Mouse (Mus musculus) kidney, postnatal 36 days (tissue): ENCODE results near the gene Rnf225.
"Not testable (repeated sequence)": the region's sequence is repeated elsewhere in the genome, so short reads cannot be mapped to it uniquely, and the experiment has no call there.

Source experiments
- DNase-seq, 2 experiments: peaks; one replicate each; pipeline ENCODE4 v3.0.0; 2021 to 2022; ENCODE audit warnings: mixed read lengths in 2 of 2

Rnf225 gene

DNA sequence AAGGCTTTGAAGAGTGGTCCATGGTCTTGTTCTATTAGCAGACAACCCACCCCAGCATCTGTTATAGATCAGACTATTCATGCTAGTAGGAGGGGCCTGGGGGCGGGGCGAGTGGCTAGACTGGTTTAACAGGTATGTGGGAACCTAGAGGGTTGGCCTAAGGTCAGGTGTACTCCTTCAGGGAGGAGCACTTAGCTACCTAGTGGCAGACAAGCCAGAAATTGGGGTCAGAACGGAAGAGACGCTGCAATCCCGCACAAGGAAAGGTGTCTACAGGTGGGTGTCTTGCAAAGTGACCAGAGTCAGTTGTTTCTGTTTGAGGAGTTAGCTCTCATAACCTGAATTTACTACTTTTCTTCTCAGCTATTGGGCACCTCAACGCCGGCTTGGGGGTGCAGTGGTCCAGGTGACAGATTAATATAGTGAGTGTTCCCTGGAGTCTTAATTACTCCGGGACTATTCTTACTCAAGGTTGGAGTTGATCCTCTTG is at the start of gene Rnf225:
TSS of gene Rnf225 (plus strand) at position 226 of the 490 bp plus-strand sequence.
- DNase-seq: peak; percentile 47 to 73

DNA sequence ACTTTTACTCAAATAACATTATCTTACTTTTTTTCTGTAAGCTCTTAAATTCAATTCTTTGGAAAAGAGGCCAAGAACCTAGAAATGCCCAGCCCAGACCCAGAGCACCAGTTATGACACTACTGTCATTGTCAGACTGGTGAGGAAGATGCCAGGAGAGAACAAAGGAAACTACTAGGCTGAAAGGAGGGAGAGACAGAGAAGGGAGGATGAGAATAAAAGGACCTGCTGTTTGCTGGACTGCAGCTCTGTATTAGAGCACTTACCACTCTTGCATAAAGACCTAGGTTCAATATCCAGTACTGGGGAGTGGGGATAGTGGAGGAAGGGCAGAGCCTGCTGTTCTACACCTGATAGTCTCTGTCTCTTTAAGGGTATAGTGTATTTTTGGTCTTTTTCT is 47.2 kb upstream of the Rnf225 start:
- no peak for DNase-seq

DNA sequence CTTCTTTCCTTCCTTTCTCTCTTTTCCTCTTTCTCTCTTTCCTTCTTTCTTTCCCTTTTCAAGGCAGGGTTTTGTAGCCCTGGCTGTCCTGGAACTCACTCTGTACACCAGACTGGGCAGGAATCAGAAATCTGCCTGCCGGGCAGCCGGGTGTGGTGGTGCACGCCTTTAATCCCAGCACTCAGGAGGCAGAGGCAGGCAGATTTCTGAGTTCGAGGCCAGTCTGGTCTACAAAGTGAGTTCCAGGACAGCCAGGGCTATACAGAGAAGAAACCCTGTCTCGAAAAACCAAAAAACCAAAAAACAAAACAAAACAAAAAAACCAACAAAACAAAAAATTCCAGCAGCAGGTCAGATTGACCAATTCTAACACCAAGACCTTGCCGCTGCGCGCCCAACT is 46.7 kb upstream of the Rnf225 start:
- DNase-seq: not testable (repeated sequence)

DNA sequence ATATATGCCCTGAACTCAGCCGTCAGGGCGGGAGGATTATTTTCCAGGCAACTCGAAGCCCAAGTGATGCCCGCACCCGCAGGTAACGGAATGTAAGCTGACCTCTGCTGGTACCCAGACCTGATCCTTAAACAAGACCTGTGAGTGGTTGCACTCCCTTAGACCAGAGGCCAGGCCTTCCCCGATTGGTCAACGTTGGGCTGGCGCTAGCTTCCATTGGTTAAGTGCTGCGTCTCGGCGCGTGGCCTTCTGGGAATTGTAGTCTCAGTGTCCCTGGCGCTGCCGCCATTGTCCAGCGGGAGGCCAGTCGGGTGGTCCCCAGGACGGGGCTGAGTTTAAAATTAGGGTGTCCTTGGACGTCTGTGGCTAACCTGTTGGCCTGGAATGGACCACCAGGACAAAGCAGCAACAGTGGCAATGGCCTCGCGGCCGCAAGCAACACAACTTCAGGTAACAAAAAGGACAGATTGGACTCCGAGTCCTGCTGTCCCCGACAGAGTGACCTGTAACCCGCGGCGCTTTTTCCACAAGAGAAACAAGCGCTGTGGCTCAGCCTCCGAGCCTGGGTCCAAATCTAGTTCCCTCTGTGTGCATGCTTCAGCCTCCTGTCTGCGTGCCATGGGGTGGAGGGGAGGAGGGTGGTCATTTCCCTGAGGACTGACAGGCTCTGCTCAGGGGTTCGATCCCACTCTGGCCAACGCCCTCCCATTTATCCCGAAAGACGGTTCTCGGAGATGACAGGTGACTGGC is 46.1 kb upstream of the Rnf225 start, which contains the start of gene Zfp128:
TSS of gene Zfp128 (plus strand) at position 267 of the 750 bp plus-strand sequence.
- DNase-seq: peak; percentile 97

DNA sequence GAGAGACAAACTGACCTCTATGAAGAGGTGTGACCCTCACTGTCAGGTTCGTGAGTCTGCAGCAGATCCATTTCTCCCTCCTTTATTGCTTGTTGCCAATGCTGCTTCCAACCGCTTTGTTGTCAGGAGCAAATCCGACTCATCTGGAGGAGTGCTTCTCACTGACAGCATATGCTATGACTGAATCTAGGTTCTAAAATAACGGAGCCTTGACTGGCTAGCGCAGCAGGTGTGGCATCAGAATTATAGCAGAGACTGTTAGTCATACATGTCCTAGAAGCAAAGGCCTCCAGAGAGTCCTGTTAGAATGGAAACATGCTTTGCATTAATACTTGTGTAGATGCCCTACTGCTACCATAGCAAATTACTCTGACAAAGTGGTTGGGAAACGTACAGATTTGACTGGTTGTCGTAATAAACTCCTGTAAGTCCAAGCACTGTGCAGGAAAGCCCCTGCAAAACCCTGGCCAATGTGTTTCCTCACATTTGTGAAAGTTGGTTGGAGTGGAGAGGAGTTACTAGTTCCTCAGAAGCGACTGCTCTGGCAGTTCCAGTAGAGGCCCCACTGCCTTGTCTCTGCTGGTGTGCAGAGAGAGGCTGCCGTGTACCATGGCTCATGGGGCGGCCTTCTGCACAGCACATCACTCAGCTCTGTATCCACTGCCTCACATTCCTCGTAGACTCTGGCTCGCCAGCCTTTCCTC is 40.5 kb upstream of the Rnf225 start:
- no peak for DNase-seq

DNA sequence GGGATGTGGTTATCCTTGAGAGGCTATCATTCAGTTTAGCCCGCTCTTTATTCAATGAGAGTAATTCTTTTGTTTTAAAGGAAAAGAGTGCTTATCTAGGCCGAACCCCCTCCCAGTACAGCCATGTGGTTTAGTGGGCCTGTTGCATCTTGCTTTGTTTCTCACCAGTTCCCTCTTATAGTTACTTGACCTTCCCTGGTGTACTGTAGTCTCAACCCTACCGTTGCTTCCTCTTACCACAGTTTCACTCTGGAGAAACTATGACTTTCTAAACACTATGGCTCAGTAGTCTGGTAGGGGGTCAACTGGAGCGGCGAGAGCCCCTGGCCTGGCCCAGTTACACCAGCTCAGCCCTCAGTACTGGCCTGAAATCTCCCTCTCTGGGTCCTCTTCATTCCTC is 39.6 kb upstream of the Rnf225 start:
- DNase-seq: no peak

DNA sequence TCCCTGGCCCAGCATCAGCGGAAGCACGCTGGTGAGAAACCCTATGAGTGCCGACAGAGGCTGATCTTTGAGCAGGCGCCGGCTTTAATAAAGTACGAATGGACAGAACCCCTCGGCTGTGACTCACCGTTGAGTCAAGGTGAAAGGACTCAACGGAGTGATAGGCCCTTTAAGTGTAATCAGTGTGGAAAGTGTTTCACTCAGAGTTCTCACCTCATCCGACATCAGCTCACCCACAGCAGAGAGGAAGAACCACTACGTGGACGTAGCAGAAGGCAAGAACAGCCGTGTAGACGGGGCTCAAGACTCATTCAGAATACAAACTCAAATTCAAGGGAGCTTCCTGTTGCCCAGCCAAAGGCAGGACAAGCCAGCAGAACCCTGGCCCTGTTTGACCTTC is 36.3 kb upstream of the Rnf225 start:
- DNase-seq: no peak

DNA sequence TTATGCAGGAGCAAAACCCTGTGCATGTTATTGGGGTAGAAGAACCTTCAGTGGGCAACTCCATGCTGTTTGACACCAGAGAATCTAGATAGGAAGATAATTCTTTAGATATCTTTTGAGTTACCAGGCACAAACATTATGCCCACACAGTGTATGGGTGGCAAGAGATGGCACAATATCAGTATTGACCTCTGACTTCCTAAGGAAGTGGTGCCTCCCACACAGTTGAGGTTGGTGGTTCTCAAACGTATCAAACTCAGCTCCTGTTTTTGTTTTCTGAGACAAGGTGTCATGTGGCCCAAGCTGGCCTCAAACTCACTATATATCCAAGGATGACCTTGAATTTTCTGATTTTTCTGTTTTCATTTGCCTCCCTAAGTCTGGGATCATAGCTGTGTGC is 35.9 kb upstream of the Rnf225 start:
- no peak for DNase-seq

DNA sequence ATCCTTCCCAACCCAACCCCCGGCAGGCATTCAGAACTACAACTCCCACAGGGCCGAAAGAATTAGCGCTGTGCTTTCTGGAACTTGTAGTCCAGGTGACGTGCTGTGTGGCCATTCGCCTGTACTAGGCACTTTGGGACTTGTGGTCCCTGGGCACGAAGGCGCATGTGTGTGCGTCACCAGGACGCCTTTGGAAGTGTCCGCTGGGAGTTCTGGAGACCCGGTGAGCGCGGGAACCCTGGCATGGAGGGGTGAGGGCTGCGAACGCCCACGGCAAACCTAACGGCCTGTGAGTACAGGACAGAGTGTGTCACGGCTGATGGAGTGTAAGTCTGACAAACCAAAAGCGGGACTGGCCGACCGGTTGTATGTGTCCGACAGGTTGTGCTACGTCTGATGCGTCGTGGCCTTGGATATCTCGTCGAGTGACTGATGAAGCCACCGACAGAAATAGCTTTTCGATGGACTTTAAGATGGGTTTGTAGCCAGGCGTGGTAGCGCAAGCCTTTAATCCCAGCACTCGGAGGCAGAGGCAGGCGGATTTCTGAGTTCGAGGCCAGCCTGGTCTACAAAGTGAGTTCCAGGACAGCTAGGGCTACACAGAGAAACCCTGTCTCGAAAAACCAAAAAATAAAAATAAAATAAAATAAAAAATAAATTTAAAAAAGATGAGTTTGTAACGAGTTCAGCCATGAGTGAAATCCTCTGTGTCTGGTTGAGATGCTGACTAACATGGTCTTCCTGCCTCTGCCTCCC is 29.4 kb upstream of the Rnf225 start, which contains the start of gene Zscan22:
TSS of gene Zscan22 (plus strand) at position 161 of the 756 bp plus-strand sequence.
- peak; percentile 94 to 97 for DNase-seq

DNA sequence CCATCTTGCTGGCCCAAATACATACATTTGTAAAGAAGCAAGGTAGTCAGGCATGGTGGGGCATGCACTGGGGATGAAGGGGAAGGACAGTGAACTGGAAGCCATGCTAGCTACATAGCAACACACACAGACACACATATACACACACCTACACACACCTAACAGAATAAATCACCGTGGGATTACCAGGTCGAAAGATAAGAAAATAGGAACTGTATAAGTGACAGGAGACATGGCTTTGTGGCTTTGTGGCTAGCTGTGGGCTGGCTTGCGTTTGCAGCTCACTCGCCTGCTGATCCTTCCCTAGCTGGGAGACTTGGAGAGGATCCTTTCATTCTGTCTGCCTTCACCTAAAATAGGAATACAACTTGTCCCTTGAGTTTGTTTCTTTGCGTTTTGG is 25.7 kb upstream of the Rnf225 start:
- DNase-seq: no peak

DNA sequence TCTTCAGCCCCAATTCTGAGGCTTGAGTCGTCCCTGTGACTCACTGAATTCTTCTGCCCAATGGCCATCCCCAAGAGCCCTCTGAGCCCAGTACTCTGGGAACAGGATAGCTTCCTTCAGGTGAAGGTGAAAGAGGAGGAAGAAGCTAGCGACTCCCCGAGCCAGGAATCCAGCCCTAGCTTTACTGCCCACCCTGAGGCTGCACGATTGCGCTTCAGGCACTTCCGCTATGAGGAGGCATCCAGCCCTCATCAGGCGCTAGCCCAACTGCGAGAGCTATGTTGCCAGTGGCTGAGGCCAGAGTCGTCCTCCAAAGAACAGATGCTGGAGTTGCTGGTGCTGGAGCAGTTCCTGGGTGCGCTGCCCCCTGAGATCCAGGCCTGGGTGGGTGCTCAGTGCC is 23.6 kb upstream of the Rnf225 start:
- DNase-seq: peak in 1 of 2 experiments; percentile 6

DNA sequence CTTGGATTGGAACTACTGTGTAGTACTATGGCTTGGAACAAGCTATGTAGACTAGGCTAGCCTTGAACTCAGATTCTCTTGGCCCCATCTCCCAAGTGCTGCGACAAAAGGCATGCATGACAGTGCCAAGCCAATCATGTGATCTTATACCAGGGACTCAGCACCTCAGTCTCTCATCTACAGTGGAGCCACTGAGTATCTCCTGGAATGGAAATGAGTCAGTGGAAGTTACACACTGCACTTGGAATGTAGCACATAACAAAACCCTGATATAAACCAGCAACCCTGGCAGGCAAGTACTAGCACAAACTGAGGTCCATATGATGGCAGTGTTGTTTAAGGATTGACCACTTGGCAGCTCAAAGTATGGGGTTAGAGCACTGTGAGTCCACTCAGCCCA is 22.1 kb upstream of the Rnf225 start:
- no peak for DNase-seq

DNA sequence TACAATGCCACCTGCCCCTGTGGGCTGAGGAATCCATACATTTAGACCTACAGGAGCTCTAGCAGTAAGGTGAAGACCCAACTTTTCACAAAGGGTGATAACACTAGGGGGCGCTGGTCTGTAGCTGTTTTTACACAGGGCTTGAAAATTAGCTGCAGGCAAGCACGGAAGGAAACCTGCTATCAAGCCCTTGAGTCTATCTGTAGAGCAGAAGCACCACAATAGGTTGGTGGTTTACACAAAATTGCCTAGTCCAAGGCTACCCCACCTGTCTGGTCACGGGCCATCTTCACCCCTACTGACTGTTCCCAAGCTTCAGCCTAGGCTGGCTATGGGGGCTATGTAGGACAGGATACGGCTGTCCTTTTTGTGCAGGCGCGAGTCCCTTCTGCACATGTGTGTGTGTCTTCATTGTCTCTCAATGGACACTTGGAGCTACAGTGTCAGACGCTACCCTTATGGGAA is 17.7 kb upstream of the Rnf225 start:
- DNase-seq: peak; percentile 79 to 90

DNA sequence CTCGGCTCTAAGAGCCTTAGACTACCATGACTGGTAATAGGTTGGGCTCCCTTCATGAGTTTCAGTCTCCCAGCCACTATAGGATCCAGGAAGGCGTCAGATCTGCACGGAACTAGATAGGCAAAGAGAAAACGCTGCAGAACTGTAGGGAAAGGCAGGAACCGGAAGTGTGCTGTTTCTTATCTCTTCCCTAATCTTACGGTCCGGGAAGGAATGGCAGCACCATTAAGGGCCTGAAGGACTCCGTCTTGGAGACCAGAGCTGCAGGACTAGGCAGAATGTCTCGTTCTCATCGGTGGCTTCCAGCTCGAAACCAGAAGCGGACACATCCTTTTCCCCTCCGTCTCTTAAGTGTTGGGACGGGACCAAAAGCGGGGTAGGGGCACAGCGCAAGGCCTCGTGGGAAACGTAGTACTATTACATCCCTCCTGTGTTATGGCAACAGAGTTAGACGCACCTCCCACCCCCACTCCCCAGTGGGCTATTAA is 17.0 kb upstream of the Rnf225 start:
- DNase-seq: peak; percentile 60 to 75

DNA sequence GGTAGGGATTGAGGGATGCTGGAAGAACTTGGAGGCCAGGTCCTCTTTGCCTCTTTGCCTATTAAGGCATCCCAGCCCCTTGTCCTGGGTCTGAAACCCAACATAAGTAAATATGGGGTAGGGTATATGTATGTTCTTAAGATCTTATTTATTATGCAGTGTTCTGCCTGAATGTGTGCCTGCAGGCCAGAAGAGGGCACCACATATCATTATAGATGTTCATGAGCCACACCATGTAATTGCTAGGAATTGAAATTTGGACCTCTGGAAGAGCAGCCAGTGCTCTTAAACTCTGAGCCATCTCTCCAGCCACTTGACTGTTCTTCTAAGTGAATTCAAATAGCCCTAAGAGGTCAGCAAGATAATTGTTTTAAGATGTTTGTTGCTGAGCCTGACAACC is 13.7 kb upstream of the Rnf225 start:
- peak; percentile 19 for DNase-seq

DNA sequence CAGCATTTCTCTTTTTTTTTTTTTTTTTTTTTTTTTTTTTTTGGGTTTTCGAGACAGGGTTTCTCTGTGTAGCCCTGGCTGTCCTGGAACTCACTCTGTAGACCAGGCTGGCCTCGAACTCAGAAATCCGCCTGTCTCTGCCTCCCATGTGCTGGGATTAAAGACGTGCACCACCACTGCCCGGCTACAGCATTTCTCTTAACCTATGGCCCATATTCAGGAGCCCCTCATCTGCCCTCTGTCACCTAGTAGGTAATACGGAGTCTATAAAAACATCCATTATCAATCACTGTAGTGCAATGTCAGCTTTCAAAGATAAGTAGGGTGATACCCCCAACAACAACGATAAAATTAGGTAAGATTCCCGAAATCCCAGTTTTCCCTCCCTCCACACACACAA is 6.7 kb upstream of the Rnf225 start:
- DNase-seq: not testable (repeated sequence)

DNA sequence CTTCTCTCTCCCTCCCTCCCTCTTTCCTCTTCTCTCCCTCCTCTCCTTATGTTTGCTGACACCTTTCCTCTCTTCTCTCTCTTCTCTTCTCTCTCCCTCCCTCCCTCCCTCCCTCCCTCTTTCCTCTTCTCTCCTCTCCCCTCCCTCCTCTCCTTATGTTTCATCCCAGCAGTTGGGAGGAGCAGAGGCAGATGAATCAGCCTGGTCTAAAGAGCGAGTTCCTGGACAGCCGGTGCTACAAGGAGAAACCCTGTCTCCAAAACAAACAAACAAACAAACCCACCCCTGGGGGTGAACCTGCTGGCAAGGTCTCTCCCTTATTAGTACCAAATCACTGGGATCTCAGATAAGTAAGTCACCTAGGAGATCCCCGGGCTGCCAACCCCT is 5.9 kb upstream of the Rnf225 start:
- DNase-seq: peak in 1 of 2 experiments; percentile 6

DNA sequence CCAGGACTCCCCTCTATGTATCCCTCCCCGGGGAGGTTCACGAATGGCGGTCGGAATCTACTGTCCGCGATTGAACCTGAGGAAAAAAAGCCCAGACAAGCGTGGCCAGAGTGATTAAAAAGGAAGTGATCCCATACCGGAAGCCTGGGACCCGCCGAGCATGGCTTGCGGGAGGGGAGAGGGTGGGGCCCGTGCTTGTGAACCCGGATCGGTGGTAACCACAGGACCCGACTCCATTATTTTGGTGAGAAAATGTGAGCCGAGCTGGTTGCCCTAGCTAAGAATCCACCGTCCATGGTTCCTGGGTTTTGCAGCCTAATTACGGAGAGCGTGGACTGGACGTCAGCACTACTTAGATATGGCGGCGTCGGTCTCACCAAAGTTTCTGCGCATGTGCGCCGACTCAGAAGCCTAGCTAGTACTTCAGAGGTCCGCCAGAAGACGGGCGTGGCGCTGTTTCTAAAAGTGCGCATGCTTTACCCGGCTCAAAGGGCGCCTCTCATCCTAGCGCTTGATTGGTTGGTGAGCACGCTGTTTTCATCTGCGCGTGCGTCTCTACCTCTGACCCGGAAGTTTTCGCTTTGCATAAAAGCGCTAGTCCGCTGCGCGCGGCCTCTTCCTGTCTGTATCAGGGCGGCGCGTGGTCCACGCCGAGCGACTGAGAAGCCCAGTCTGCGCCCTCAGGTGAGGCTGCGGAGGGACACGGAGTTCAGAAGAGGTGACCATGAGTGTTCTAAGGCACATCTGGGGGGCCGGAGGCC is 5.3 kb upstream of the Rnf225 start, which contains the start of gene Rps5:
TSS of gene Rps5 (plus strand) at position 586 of the 761 bp plus-strand sequence.
- peak; percentile 99 for DNase-seq

DNA sequence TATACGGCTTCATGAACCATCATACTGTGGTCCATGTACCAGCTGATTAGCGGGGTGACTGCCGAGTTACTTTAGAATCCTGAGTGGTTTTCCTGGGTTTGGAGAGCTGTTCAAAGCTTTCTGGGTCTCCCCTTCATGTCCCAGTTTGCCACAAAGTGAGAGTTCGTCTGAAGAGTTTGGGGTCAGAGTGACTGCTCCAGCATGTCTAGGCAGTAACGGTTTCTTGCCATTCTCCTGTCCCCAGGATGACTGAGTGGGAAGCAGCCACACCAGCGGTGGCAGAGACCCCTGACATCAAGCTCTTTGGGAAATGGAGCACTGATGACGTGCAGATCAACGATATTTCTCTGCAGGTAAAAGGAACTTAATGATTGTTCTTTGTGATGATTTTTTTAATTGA is 4.5 kb upstream of the Rnf225 start:
- DNase-seq: no peak

DNA sequence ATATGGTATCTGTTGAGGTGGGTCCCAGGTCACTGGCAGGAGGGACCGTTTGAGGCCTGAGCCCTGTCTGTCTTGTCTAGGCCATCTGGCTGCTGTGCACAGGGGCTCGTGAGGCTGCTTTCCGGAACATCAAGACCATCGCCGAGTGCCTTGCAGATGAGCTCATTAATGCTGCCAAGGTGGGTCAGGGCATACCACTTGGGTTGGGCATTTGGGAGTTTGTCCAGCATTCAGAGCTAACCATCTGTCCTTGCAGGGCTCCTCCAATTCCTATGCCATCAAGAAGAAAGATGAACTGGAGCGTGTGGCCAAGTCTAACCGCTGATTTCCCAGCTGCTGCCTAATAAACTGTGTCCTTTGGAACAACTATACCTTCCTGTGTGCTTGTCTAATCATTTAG is 900 bp upstream of the Rnf225 start:
- DNase-seq: no peak

DNA sequence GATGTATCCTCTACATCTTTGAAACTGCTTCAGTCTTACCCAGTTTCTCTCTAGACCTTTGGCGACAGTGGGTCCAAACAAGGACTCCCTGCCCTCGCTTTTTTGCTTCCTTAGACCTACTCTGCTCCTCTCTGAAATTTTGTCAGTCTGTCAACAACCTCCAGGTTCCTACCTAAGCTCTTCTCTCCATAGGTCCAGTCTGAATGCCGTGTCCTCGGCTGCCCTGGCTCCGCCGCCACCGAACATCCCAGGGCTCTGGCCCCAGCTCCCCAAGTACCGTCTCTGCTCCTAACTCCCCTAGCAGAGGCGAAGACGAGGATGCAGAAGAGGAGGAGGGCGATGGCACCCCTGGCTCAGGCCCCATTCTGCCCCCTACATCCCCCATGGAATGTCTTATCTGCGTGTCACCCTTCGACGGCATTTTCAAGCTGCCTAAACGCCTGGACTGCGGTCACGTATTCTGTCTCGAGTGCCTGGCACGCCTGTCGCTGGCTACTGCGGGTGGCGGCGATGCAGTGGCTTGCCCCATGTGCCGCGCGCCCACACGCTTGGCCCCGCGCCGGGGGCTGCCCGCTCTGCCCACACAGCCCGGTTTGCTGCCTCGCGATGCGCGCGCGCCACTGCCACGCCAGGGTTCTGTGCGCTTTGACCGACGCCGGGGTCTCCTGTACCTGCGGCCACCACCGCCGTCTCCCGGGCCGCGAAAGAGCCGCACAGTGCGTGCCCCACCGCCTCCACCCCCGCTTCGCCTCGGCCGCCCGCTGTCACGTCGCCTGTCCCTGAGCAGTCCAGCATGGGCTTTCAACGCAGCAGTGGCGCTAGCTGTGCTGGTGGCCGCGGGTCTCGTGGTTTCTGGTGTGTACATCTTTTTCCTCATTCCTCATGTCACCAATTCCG is 725 bp downstream of the Rnf225 start:
- DNase-seq: peak in 1 of 2 experiments; percentile 23
